In genomic region chr2:24684796-24685195, GRCm38 (mm10) we compare ENCODE assay signal across 27 mouse cellular contexts.
"Had no signal": no experiment of that assay in that cellular context is flagged by ENCODE, and none has a peak within 500 bp of the region (broad histone marks: within the 10 kb centered on the region; RNA-seq: fewer than 3 reads in every experiment).

No protein-coding gene starts in this region.

- H3K36me3 ChIP-seq: heart, embryonic 13.5 days; heart, embryonic 15.5 days; kidney, embryonic 15.5 days; limb, embryonic 10.5 days; limb, embryonic 12.5 days; liver, embryonic 13.5 days; liver, embryonic 15.5 days had no signal

- H3K27ac ChIP-seq: heart, embryonic 13.5 days; heart, embryonic 15.5 days; hindbrain, embryonic 13.5 days; hindbrain, embryonic 15.5 days; hindbrain, postnatal 0 days; kidney, embryonic 15.5 days; kidney, postnatal 0 days; limb, embryonic 10.5 days; limb, embryonic 12.5 days; liver, embryonic 13.5 days; liver, embryonic 15.5 days had no signal

- H3K4me1 ChIP-seq: heart, embryonic 13.5 days; heart, embryonic 15.5 days; hindbrain, embryonic 13.5 days; kidney, embryonic 15.5 days; limb, embryonic 10.5 days; limb, embryonic 12.5 days; liver, embryonic 13.5 days; liver, embryonic 15.5 days had no signal

- H3K9ac ChIP-seq: heart, embryonic 13.5 days; heart, embryonic 15.5 days; hindbrain, embryonic 13.5 days; hindbrain, embryonic 15.5 days; kidney, embryonic 15.5 days; limb, embryonic 12.5 days; liver, embryonic 13.5 days; liver, embryonic 15.5 days; liver, postnatal 0 days had no signal

- H3K27me3 ChIP-seq: hindbrain, embryonic 13.5 days; hindbrain, embryonic 15.5 days had no signal

- DNase-seq: gastrocnemius, postnatal 14 days; gastrocnemius, postnatal 36 days; heart, adult 18-20 months; heart, postnatal 14 days; heart, postnatal 36 days; kidney, adult 11 months; kidney, adult 2 months; kidney, adult 9 months; kidney, postnatal 14 days; kidney, postnatal 36 days; liver; liver, embryonic 13.5 days; liver, postnatal 0 days; lung, adult 2 months had no signal

- H3K9me3 ChIP-seq: heart, embryonic 13.5 days; heart, embryonic 15.5 days; hindbrain, embryonic 13.5 days; hindbrain, embryonic 15.5 days; kidney, embryonic 15.5 days; limb, embryonic 10.5 days; limb, embryonic 12.5 days; liver, embryonic 13.5 days; liver, embryonic 15.5 days had no signal

- H3K4me3 ChIP-seq: heart, embryonic 13.5 days; heart, embryonic 15.5 days; hindbrain, embryonic 13.5 days; hindbrain, embryonic 15.5 days; kidney, embryonic 15.5 days; limb, embryonic 10.5 days; limb, embryonic 12.5 days; liver, embryonic 13.5 days; liver, embryonic 15.5 days had no signal

- H3K4me2 ChIP-seq: heart, embryonic 11.5 days; heart, embryonic 13.5 days; heart, embryonic 15.5 days; hindbrain, embryonic 13.5 days; hindbrain, embryonic 15.5 days; kidney, embryonic 15.5 days; limb, embryonic 12.5 days; liver, embryonic 11.5 days; liver, embryonic 13.5 days; liver, embryonic 15.5 days had no signal

- ATAC-seq: hindbrain, postnatal 0 days; intestine, embryonic 16.5 days; liver, postnatal 0 days had no signal
